Mouse (Mus musculus) MEL (cell line): Measurements from ENCODE around the gene Stk11. TPM values are rescaled to one million over a fixed set of nuclear protein-coding genes. Genes with fewer than 3 reads are reported as not detected.
A peak's percentile ranks its signal among the peaks of the same experiment; 100 is the strongest.

Source experiments
- DNase-seq: peaks from one replicate; pipeline ENCODE4 v3.0.0; 2011; ENCODE audit warnings: low read depth, low spot score
- H3K27ac ChIP-seq: 2 replicates; pipeline ENCODE4 v1.5.1; 2012; ENCODE audit warnings: low read depth, mild to moderate bottlenecking, control low read depth, low read length, moderate library complexity; ENCODE audit not compliant: control insufficient read depth
- H3K27me3 ChIP-seq, 2 experiments: fragments of 150-350 bp in 1 of 2; sonication (generic) in 1 of 2; 2 replicates each; pipeline ENCODE4 v1.6.1; 2012; ENCODE audit warnings: low read length in 2 of 2, mild to moderate bottlenecking in 2 of 2, improper control_type of control experiment in 1 of 2, moderate library complexity in 1 of 2; ENCODE audit not compliant: insufficient read depth in 2 of 2, control insufficient read depth in 1 of 2
- H3K36me3 ChIP-seq, 2 experiments: 2 replicates each; pipeline ENCODE4 v1.6.1; 2012 to 2014; ENCODE audit warnings: low read length in 2 of 2, improper control_type of control experiment in 1 of 2, inconsistent platforms in 1 of 2, mild to moderate bottlenecking in 1 of 2; ENCODE audit not compliant: insufficient read depth in 2 of 2, control insufficient read depth in 1 of 2
- H3K4me1 ChIP-seq, 2 experiments: fragments of 150-350 bp in 1 of 2; sonication (generic) in 1 of 2; 2 replicates each; pipeline ENCODE4 v1.6.1; 2012; ENCODE audit warnings: low read length in 2 of 2, improper control_type of control experiment in 1 of 2, mild to moderate bottlenecking in 1 of 2; ENCODE audit not compliant: insufficient read depth in 2 of 2, control insufficient read depth in 1 of 2
- H3K4me3 ChIP-seq, 2 experiments: fragments of 150-350 bp in 1 of 2; sonication (generic) in 1 of 2; 2 replicates each; pipeline ENCODE4 v1.5.1; 2012; ENCODE audit warnings: low read depth in 2 of 2, low read length in 2 of 2, mild to moderate bottlenecking in 2 of 2, moderate library complexity in 2 of 2, control low read depth in 1 of 2, improper control_type of control experiment in 1 of 2; ENCODE audit not compliant: control insufficient read depth in 1 of 2, insufficient read depth in 1 of 2
- H3K79me2 ChIP-seq: 2 replicates; pipeline ENCODE4 v1.6.1; 2012; ENCODE audit warnings: mild to moderate bottlenecking, low read length, moderate library complexity; ENCODE audit not compliant: control insufficient read depth, poor library complexity, insufficient read depth
- H3K9ac ChIP-seq: 2 replicates; pipeline ENCODE4 v1.6.1; 2012; ENCODE audit warnings: low read depth, mild to moderate bottlenecking, control low read depth, low read length, moderate library complexity; ENCODE audit not compliant: control insufficient read depth, poor library complexity, severe bottlenecking
- H3K9me3 ChIP-seq: fragments of 150-350 bp; sonication (generic); replicated peaks from 2 replicates; pipeline ENCODE4 v1.6.1; 2012; ENCODE audit warnings: mild to moderate bottlenecking, low read length, improper control_type of control experiment, moderate library complexity; ENCODE audit not compliant: insufficient read depth
- BHLHE40 ChIP-seq: IDR thresholded peaks from 2 replicates; pipeline ENCODE4 v1.6.1; 2012; ENCODE audit warnings: low read depth, mild to moderate bottlenecking, inconsistent platforms, low read length, improper control_type of control experiment, borderline replicate concordance
- CHD1 ChIP-seq: IDR thresholded peaks from 2 replicates; pipeline ENCODE4 v1.6.1; 2012; ENCODE audit warnings: low read depth, mild to moderate bottlenecking, inconsistent platforms, low read length, improper control_type of control experiment
- CHD2 ChIP-seq: IDR thresholded peaks from 2 replicates; pipeline ENCODE4 v1.6.1; 2011; ENCODE audit warnings: low read length, improper control_type of control experiment
- CTCF ChIP-seq, 3 experiments: IDR thresholded peaks in 2 of 3; conservative IDR thresholded peaks in 1 of 3; 2 replicates each; pipeline ENCODE4 v1.5.1; 2011 to 2012; ENCODE audit warnings: low read length in 3 of 3, low read depth in 2 of 3, mild to moderate bottlenecking in 2 of 3, improper control_type of control experiment in 1 of 3, inconsistent platforms in 1 of 3, mixed read lengths in 1 of 3, moderate library complexity in 1 of 3; ENCODE audit not compliant: control insufficient read depth in 1 of 3, insufficient read depth in 1 of 3, poor library complexity in 1 of 3, severe bottlenecking in 1 of 3
- E2F4 ChIP-seq: IDR thresholded peaks from 2 replicates; pipeline ENCODE4 v1.6.1; 2011; ENCODE audit warnings: low read depth, low read length, improper control_type of control experiment, borderline replicate concordance
- ELF1 ChIP-seq: IDR thresholded peaks from 2 replicates; pipeline ENCODE4 v1.6.1; 2014; ENCODE audit warnings: low read depth, mild to moderate bottlenecking, inconsistent platforms, low read length, improper control_type of control experiment, moderate library complexity
- EP300 ChIP-seq, 2 experiments: IDR thresholded peaks; 2 replicates each; pipeline ENCODE4 v1.6.1; 2011; ENCODE audit warnings: improper control_type of control experiment in 2 of 2, low read length in 2 of 2, low read depth in 1 of 2, mild to moderate bottlenecking in 1 of 2
- ETS1 ChIP-seq: IDR thresholded peaks from 2 replicates; pipeline ENCODE4 v1.6.1; 2012; ENCODE audit warnings: low read depth, mild to moderate bottlenecking, inconsistent platforms, low read length, improper control_type of control experiment, moderate library complexity
- GABPA ChIP-seq: IDR thresholded peaks from 2 replicates; pipeline ENCODE4 v1.6.1; 2012; ENCODE audit warnings: low read depth, mild to moderate bottlenecking, inconsistent platforms, low read length, improper control_type of control experiment, moderate library complexity
- GATA1 ChIP-seq: IDR thresholded peaks from 2 replicates; pipeline ENCODE4 v1.6.1; 2011; ENCODE audit warnings: low read depth, low read length, improper control_type of control experiment
- HCFC1 ChIP-seq: IDR thresholded peaks from 2 replicates; pipeline ENCODE4 v1.6.1; 2012; ENCODE audit warnings: low read depth, mild to moderate bottlenecking, inconsistent platforms, low read length, improper control_type of control experiment, moderate library complexity
- JUND ChIP-seq: IDR thresholded peaks from 2 replicates; pipeline ENCODE4 v1.6.1; 2011; ENCODE audit warnings: low read depth, mild to moderate bottlenecking, improper control_type of control experiment, low read length
- KAT2A ChIP-seq: conservative IDR thresholded peaks from 2 replicates; pipeline ENCODE4 v1.6.1; 2012; ENCODE audit warnings: low read depth, low read length, improper control_type of control experiment, inconsistent platforms
- MAFK ChIP-seq: IDR thresholded peaks from 2 replicates; pipeline ENCODE4 v1.6.1; 2011; ENCODE audit warnings: low read depth, mild to moderate bottlenecking, low read length, improper control_type of control experiment, borderline replicate concordance
- MAX ChIP-seq: IDR thresholded peaks from 2 replicates; pipeline ENCODE4 v1.6.1; 2011; ENCODE audit warnings: low read length, improper control_type of control experiment
- MAZ ChIP-seq: IDR thresholded peaks from 2 replicates; pipeline ENCODE4 v1.6.1; 2012; ENCODE audit warnings: low read depth, mild to moderate bottlenecking, inconsistent platforms, low read length, improper control_type of control experiment
- MEF2A ChIP-seq: IDR thresholded peaks from 2 replicates; pipeline ENCODE4 v1.6.1; 2014; ENCODE audit warnings: low read depth, mild to moderate bottlenecking, inconsistent platforms, low read length, improper control_type of control experiment; ENCODE audit not compliant: poor library complexity, insufficient replicate concordance, severe bottlenecking; ENCODE audit errors: extremely low read depth
- MXI1 ChIP-seq: IDR thresholded peaks from 2 replicates; pipeline ENCODE4 v1.6.1; 2011; ENCODE audit warnings: mild to moderate bottlenecking, low read depth, low read length, improper control_type of control experiment
- MYB ChIP-seq: IDR thresholded peaks from 2 replicates; pipeline ENCODE4 v1.6.1; 2011; ENCODE audit warnings: mild to moderate bottlenecking, low read depth, low read length, improper control_type of control experiment
- MYC ChIP-seq: IDR thresholded peaks from 2 replicates; pipeline ENCODE4 v1.6.1; 2011; ENCODE audit warnings: low read depth, mild to moderate bottlenecking, low read length, improper control_type of control experiment, moderate library complexity
- NRF1 ChIP-seq: IDR thresholded peaks from 2 replicates; pipeline ENCODE4 v1.6.1; 2014; ENCODE audit warnings: low read depth, mild to moderate bottlenecking, inconsistent platforms, low read length, improper control_type of control experiment, moderate library complexity; ENCODE audit not compliant: poor library complexity, insufficient read depth, severe bottlenecking
- POLR2A ChIP-seq, 2 experiments: IDR thresholded peaks; 2 replicates each; pipeline ENCODE4 v1.6.1; 2011 to 2012; ENCODE audit warnings: low read length in 2 of 2, mild to moderate bottlenecking in 2 of 2, control low read depth in 1 of 2, improper control_type of control experiment in 1 of 2, low read depth in 1 of 2, moderate library complexity in 1 of 2; ENCODE audit not compliant: control insufficient read depth in 1 of 2, insufficient read depth in 1 of 2, poor library complexity in 1 of 2
- POLR2AphosphoS2 ChIP-seq: IDR thresholded peaks from 2 replicates; pipeline ENCODE4 v1.6.1; 2011; ENCODE audit warnings: low read length, improper control_type of control experiment
- POLR2AphosphoS5 ChIP-seq: IDR thresholded peaks from 2 replicates; pipeline ENCODE4 v1.6.1; 2012; ENCODE audit warnings: low read depth, borderline replicate concordance, mild to moderate bottlenecking, inconsistent platforms, low read length, moderate library complexity, mixed read lengths
- RAD21 ChIP-seq: IDR thresholded peaks from 2 replicates; pipeline ENCODE4 v1.6.1; 2011; ENCODE audit warnings: mild to moderate bottlenecking, low read depth, low read length, improper control_type of control experiment
- RCOR1 ChIP-seq: IDR thresholded peaks from 2 replicates; pipeline ENCODE4 v1.6.1; 2012; ENCODE audit warnings: low read depth, mild to moderate bottlenecking, inconsistent platforms, low read length, improper control_type of control experiment
- SIN3A ChIP-seq: IDR thresholded peaks from 2 replicates; pipeline ENCODE4 v1.6.1; 2012; ENCODE audit warnings: low read length, improper control_type of control experiment, inconsistent platforms
- SMC3 ChIP-seq: IDR thresholded peaks from 2 replicates; pipeline ENCODE4 v1.6.1; 2011; ENCODE audit warnings: low read depth, low read length, improper control_type of control experiment
- TAL1 ChIP-seq: IDR thresholded peaks from 2 replicates; pipeline ENCODE4 v1.6.1; 2012; ENCODE audit warnings: mild to moderate bottlenecking, inconsistent platforms, low read length, moderate library complexity, mixed read lengths
- TBP ChIP-seq: IDR thresholded peaks from 2 replicates; pipeline ENCODE4 v1.8.0; 2011; ENCODE audit warnings: low read depth, low read length, improper control_type of control experiment
- TCF12 ChIP-seq: IDR thresholded peaks from 2 replicates; pipeline ENCODE4 v1.6.1; 2014; ENCODE audit warnings: low read depth, mild to moderate bottlenecking, inconsistent platforms, low read length, improper control_type of control experiment, moderate library complexity
- USF1 ChIP-seq: IDR thresholded peaks from 2 replicates; pipeline ENCODE4 v1.6.1; 2014; ENCODE audit warnings: low read depth, mild to moderate bottlenecking, inconsistent platforms, low read length, improper control_type of control experiment, moderate library complexity
- ZC3H11A ChIP-seq: IDR thresholded peaks from 2 replicates; pipeline ENCODE4 v1.6.1; 2012; ENCODE audit warnings: low read depth, mild to moderate bottlenecking, inconsistent platforms, low read length, improper control_type of control experiment
- ZKSCAN1 ChIP-seq: IDR thresholded peaks from 2 replicates; pipeline ENCODE4 v1.6.1; 2012; ENCODE audit warnings: low read depth, mild to moderate bottlenecking, inconsistent platforms, low read length, improper control_type of control experiment, moderate library complexity
- ZMIZ1 ChIP-seq: IDR thresholded peaks from 2 replicates; pipeline ENCODE4 v1.6.1; 2012; ENCODE audit warnings: low read depth, mild to moderate bottlenecking, inconsistent platforms, low read length, improper control_type of control experiment, moderate library complexity
- ZNF384 ChIP-seq: IDR thresholded peaks from 2 replicates; pipeline ENCODE4 v1.6.1; 2012; ENCODE audit warnings: low read depth, mild to moderate bottlenecking, inconsistent platforms, low read length, improper control_type of control experiment
- polyA plus RNA-seq, 2 experiments: library from polyadenylated mRNA; stranded (reverse) in 1 of 2; unstranded in 1 of 2; fragments of >175 nt in 1 of 2; fragments of >200 nt in 1 of 2; gene quantifications; 2 replicates each; pipeline versions ENCODE4 v1.2.1 to v1.2.4; 2012; ENCODE audit warnings: low replicate concordance in 2 of 2, low read depth in 1 of 2; ENCODE audit not compliant: insufficient read length in 2 of 2, insufficient read depth in 1 of 2, missing spikeins in 1 of 2
- total RNA-seq: library from RNA; depleted of rRNA; stranded (reverse); fragments of 300-350 nt; gene quantifications from 2 replicates; pipeline ENCODE4 v1.2.3, GENCODE M21; 2012

The Stk11 gene
- total and polyA plus RNA-seq, 3 experiments = 108 to 188 TPM; not detected in 1

GRCm38 (mm10) chr10:80159561-80160454 lies 44.2 kb downstream of the Stk11 start:
- Histone ChIP-seq H3K4me1 (peaks cover 6 to 37% of the 10 kb centered on the region in 2 experiments; a peak in 3 of 4 replicates), H3K36me3 (peaks cover 0 to 21% of the 10 kb centered on the region in 2 experiments; a peak in 2 of 4 replicates), H3K4me3 (peak overlapping the region; percentile 58 to 61), H3K79me2 (no peaks in the 10 kb centered on the region; the same call in 1 of the 2 replicates), H3K27me3 (no peaks in the 10 kb centered on the region), H3K9me3 (no peaks in the 10 kb centered on the region), H3K27ac (peak overlapping the region; percentile 93), H3K9ac (peak overlapping the region; percentile 74)
- peak; percentile 99 for DNase-seq
- TF ChIP-seq MXI1 (peak; percentile 97), MAZ (peak; percentile 99), E2F4 (no peak), SIN3A (peak; percentile 86), GABPA (no peak), RCOR1 (no peak), ELF1 (peak; percentile 88), MAFK (no peak), HCFC1 (peak; percentile 79), SMC3 (no peak; the same call in 1 of the 2 replicates), KAT2A (peak; percentile 7; the same call in 1 of the 2 replicates), POLR2A (IDR thresholded peaks at IDR 0.05; ENCODE audit: control insufficient read depth in 1 of 2, insufficient read depth in 1 of 2, low read depth in 1 of 2, low read length in 2 of 2, poor library complexity in 1 of 2) (peak; percentile 42 to 68; a peak in 2 of 4 replicates), RAD21 (no peak), MYB (no peak), BHLHE40 (peak; percentile 83), GATA1 (no peak; the same call in 1 of the 2 replicates), MYC (peak; percentile 96), NRF1 (peak; percentile 84), EP300 (IDR thresholded peaks at IDR 0.05; ENCODE audit: low read depth in 1 of 2, low read length in 2 of 2) (peak in 1 of 2 experiments; percentile 44; a peak in 2 of 4 replicates), CTCF (IDR thresholded peaks at IDR 0.05 in 2 of 3, conservative IDR thresholded peaks at IDR 0.05 in 1 of 3; ENCODE audit: control insufficient read depth in 1 of 3, insufficient read depth in 1 of 3, low read depth in 2 of 3, low read length in 3 of 3, poor library complexity in 1 of 3, severe bottlenecking in 1 of 3) (no peak), CHD1 (no peak), MAX (peak; percentile 92), ZKSCAN1 (no peak), POLR2AphosphoS5 (no peak), ZC3H11A (no peak), TCF12 (0 out of 2 replicates have a peak, but pooled peaks have one; percentile 41), CHD2 (peak; percentile 73), TBP (peak; percentile 64), ZNF384 (no peak), ETS1 (peak; percentile 72), USF1 (peak; percentile 50), JUND (no peak), ZMIZ1 (no peak), TAL1 (no peak), POLR2AphosphoS2 (no peak; the same call in 1 of the 2 replicates), MEF2A (0 out of 2 replicates have a peak, but pooled peaks have one; percentile 1)
